Mouse (Mus musculus) heart, embryonic 15.5 days (tissue): ENCODE results near the gene Gm20683. TPM values are rescaled to one million over a fixed set of nuclear protein-coding genes. Genes with fewer than 3 reads are reported as not detected.
"Not testable (repeated sequence)": the region's sequence is repeated elsewhere in the genome, so short reads cannot be mapped to it uniquely, and the experiment has no call there.

Experiments
- ATAC-seq: fragments of 200-750 bp; cut with Nextera tagmentation; replicated peaks from 2 replicates; pipeline ENCODE4 v1.8.0; 2017; ENCODE audit warnings: low read depth, moderate TSS enrichment; ENCODE audit not compliant: insufficient number of reproducible peaks, insufficient read depth, low FRiP score
- H3K27ac ChIP-seq: fragments of 300-500 bp; sonication (generic); 2 replicates; pipeline ENCODE4 v1.5.1; 2015; ENCODE audit warnings: mild to moderate bottlenecking, inconsistent platforms
- H3K27me3 ChIP-seq: fragments of 300-500 bp; sonication (generic); 2 replicates; pipeline ENCODE4 v1.6.1; 2015; ENCODE audit warnings: inconsistent platforms
- H3K36me3 ChIP-seq: fragments of 300-500 bp; sonication (generic); 2 replicates; pipeline ENCODE4 v1.6.1; 2015; ENCODE audit warnings: mild to moderate bottlenecking, inconsistent platforms
- H3K4me1 ChIP-seq: fragments of 300-500 bp; sonication (generic); replicated peaks from 2 replicates; pipeline ENCODE4 v1.6.1; 2015; ENCODE audit warnings: inconsistent platforms
- H3K4me2 ChIP-seq: fragments of 300-500 bp; sonication (generic); 2 replicates; pipeline ENCODE4 v1.6.1; 2015; ENCODE audit warnings: inconsistent platforms, mild to moderate bottlenecking, moderate library complexity
- H3K4me3 ChIP-seq: fragments of 300-500 bp; sonication (generic); 2 replicates; pipeline ENCODE4 v1.5.1; 2015; ENCODE audit warnings: mild to moderate bottlenecking, inconsistent platforms
- H3K9ac ChIP-seq: fragments of 300-500 bp; sonication (generic); 2 replicates; pipeline ENCODE4 v1.6.1; 2015; ENCODE audit warnings: mild to moderate bottlenecking, inconsistent platforms
- H3K9me3 ChIP-seq: fragments of 300-500 bp; sonication (generic); replicated peaks from 2 replicates; pipeline ENCODE4 v1.6.1; 2016; ENCODE audit warnings: inconsistent platforms
- WGBS: fragments of 180-500 bp; shearing (Covaris S2); methylation state at CpG from one replicate; pipeline ENCODE4 v1.1.7; 2015; ENCODE audit warnings: mixed read lengths; 5-methylcytosine and 5-hydroxymethylcytosine counted together
- polyA plus RNA-seq: library from polyadenylated mRNA; unstranded; fragments of >200 nt; fragmentation: Nextera tagmentation; extraction: Ambion mirVana; gene quantifications from 2 replicates; pipeline ENCODE4 v1.2.1, GENCODE M21; 2015

The Gm20683 gene
- polyA plus RNA-seq, 1 experiment from 2014 or later, result 1.7 TPM

- WGBS, result 84% methylated on average over 3 of the region's 3 CpGs
- Histone ChIP-seq H3K9me3 (no peaks in the 10 kb centered on the region), H3K27me3 (no peaks in the 10 kb centered on the region), H3K36me3 (no peaks in the 10 kb centered on the region), H3K4me1 (peaks cover 34% of the 10 kb centered on the region), H3K4me3 (no peak overlapping the region), H3K27ac (no peak overlapping the region), H3K4me2 (no peak overlapping the region), H3K9ac (no peak overlapping the region)
- no peak for ATAC-seq
These were observed 31.1 kb upstream of the Gm20683 start for GRCm38 (mm10) chr17:25872676-25873075.

- H3K4me2 ChIP-seq, H3K36me3 ChIP-seq, H3K27me3 ChIP-seq, H3K4me3 ChIP-seq, H3K9me3 ChIP-seq, ATAC-seq, H3K27ac ChIP-seq, H3K9ac ChIP-seq: not testable (repeated sequence)
- peaks cover 36% of the 10 kb centered on the region for H3K4me1 ChIP-seq
These were observed 30.0 kb upstream of the Gm20683 start for GRCm38 (mm10) chr17:25871566-25871965.

GRCm38 (mm10) chr17:25869954-25870353 lies 28.4 kb upstream of the Gm20683 start:
- Histone ChIP-seq H3K4me1 (peaks cover 41% of the 10 kb centered on the region), H3K27ac (no peak overlapping the region), H3K36me3 (no peaks in the 10 kb centered on the region), H3K9ac (no peak overlapping the region), H3K4me3 (no peak overlapping the region), H3K9me3 (no peaks in the 10 kb centered on the region), H3K27me3 (no peaks in the 10 kb centered on the region), H3K4me2 (no peak overlapping the region)
- no peak for ATAC-seq
- 87% methylated on average over 2 of the region's 2 CpGs for WGBS

GRCm38 (mm10) chr17:25869498-25869897 lies 27.9 kb upstream of the Gm20683 start:
- Histone ChIP-seq H3K4me2 (no peak overlapping the region), H3K9ac (no peak overlapping the region), H3K27ac (no peak overlapping the region), H3K4me1 (peaks cover 38% of the 10 kb centered on the region), H3K36me3 (peaks cover 4% of the 10 kb centered on the region; the same call in 1 of the 2 replicates), H3K9me3 (no peaks in the 10 kb centered on the region), H3K4me3 (no peak overlapping the region), H3K27me3 (no peaks in the 10 kb centered on the region)
- 85% methylated on average over 8 of the region's 8 CpGs for WGBS
- ATAC-seq, result no peak

- Histone ChIP-seq H3K36me3 (peaks cover 12% of the 10 kb centered on the region; the same call in 1 of the 2 replicates), H3K4me3 (peak within 1 kb of the TSS; percentile 97), H3K27ac (peak within 1 kb of the TSS; percentile 98), H3K4me1 (peaks cover 30% of the 10 kb centered on the region), H3K4me2 (peak within 1 kb of the TSS; percentile 96), H3K27me3 (no peaks in the 10 kb centered on the region), H3K9me3 (no peaks in the 10 kb centered on the region), H3K9ac (peak within 1 kb of the TSS; percentile 91)
- under 1% methylated on average over 24 of the region's 24 CpGs for WGBS
- ATAC-seq, result peak; percentile 84
These were observed 27.1 kb upstream of the Gm20683 start, which contains the start of gene Mcrip2 for GRCm38 (mm10) chr17:25868601-25869191. Gene Mcrip2, minus strand, starts transcription at chr17:25868764.

GRCm38 (mm10) chr17:25867836-25868600 lies 26.5 kb upstream of the Gm20683 start:
- Histone ChIP-seq H3K36me3 (peaks cover 15% of the 10 kb centered on the region; the same call in 1 of the 2 replicates), H3K9ac (peak overlapping the region; percentile 91), H3K4me1 (peaks cover 30% of the 10 kb centered on the region), H3K4me3 (peak overlapping the region; percentile 97), H3K27me3 (no peaks in the 10 kb centered on the region), H3K27ac (peak overlapping the region; percentile 98), H3K4me2 (peak overlapping the region; percentile 96), H3K9me3 (no peaks in the 10 kb centered on the region)
- WGBS, result under 1% methylated on average over 42 of the region's 42 CpGs
- peak; percentile 58 for ATAC-seq

GRCm38 (mm10) chr17:25867509-25867835 lies 25.9 kb upstream of the Gm20683 start:
- peaks cover 30% of the 10 kb centered on the region for H3K4me1 ChIP-seq
- 5% methylated on average over 7 of the region's 7 CpGs for WGBS
- ATAC-seq, result no peak

GRCm38 (mm10) chr17:25866172-25866571 lies 24.6 kb upstream of the Gm20683 start:
- Histone ChIP-seq H3K27ac (no peak overlapping the region), H3K9me3 (no peaks in the 10 kb centered on the region), H3K4me3 (peak overlapping the region; percentile 97), H3K9ac (peak overlapping the region; percentile 28; the same call in 1 of the 2 replicates), H3K4me1 (peaks cover 36% of the 10 kb centered on the region), H3K36me3 (peaks cover 15% of the 10 kb centered on the region; the same call in 1 of the 2 replicates), H3K27me3 (no peaks in the 10 kb centered on the region), H3K4me2 (peak overlapping the region; percentile 96)
- ATAC-seq, result no peak
- 86% methylated on average over 3 of the region's 3 CpGs for WGBS

More at GRCm38 (mm10) chr17:25867509-25867835, 25.9 kb upstream of the Gm20683 start:
- no peaks in the 10 kb centered on the region for H3K27me3 ChIP-seq
- peak overlapping the region; percentile 98 for H3K27ac ChIP-seq
- H3K4me3 ChIP-seq, result peak overlapping the region; percentile 97
- H3K9ac ChIP-seq, result peak overlapping the region; percentile 91
- peaks cover 15% of the 10 kb centered on the region; the same call in 1 of the 2 replicates for H3K36me3 ChIP-seq
- H3K9me3 ChIP-seq, result no peaks in the 10 kb centered on the region
- H3K4me2 ChIP-seq, result peak overlapping the region; percentile 96

GRCm38 (mm10) chr17:25865288-25865687 lies 23.7 kb upstream of the Gm20683 start:
- Histone ChIP-seq H3K36me3 (peaks cover 15% of the 10 kb centered on the region; the same call in 1 of the 2 replicates), H3K4me2 (no peak overlapping the region), H3K4me1 (peaks cover 45% of the 10 kb centered on the region), H3K27ac (no peak overlapping the region), H3K4me3 (no peak overlapping the region), H3K9me3 (no peaks in the 10 kb centered on the region), H3K9ac (no peak overlapping the region), H3K27me3 (no peaks in the 10 kb centered on the region)
- 85% methylated on average over 11 of the region's 11 CpGs for WGBS
- ATAC-seq, result no peak

- Histone ChIP-seq H3K4me3 (no peak overlapping the region), H3K27me3 (no peaks in the 10 kb centered on the region), H3K9me3 (no peaks in the 10 kb centered on the region), H3K36me3 (peaks cover 15% of the 10 kb centered on the region; the same call in 1 of the 2 replicates), H3K27ac (no peak overlapping the region), H3K4me1 (peaks cover 48% of the 10 kb centered on the region), H3K9ac (no peak overlapping the region), H3K4me2 (no peak overlapping the region)
- WGBS, result 89% methylated on average over 14 of the region's 14 CpGs
- ATAC-seq, result no peak
These were observed 22.7 kb upstream of the Gm20683 start for GRCm38 (mm10) chr17:25864311-25864710.

GRCm38 (mm10) chr17:25863681-25864080 lies 22.1 kb upstream of the Gm20683 start:
- Histone ChIP-seq H3K27me3 (no peaks in the 10 kb centered on the region), H3K9me3 (no peaks in the 10 kb centered on the region), H3K36me3 (peaks cover 15% of the 10 kb centered on the region; the same call in 1 of the 2 replicates), H3K4me3 (no peak overlapping the region), H3K27ac (no peak overlapping the region), H3K4me2 (no peak overlapping the region), H3K9ac (no peak overlapping the region), H3K4me1 (peaks cover 46% of the 10 kb centered on the region)
- no peak for ATAC-seq
- 88% methylated on average over 6 of the region's 6 CpGs for WGBS
